Mouse (Mus musculus) CH12.LX (cell line): ENCODE measurements around the gene Tmem30b. TPM values are rescaled to one million over a fixed set of nuclear protein-coding genes. Genes with fewer than 3 reads are reported as not detected.

ENCODE experiments used
- DNase-seq: peaks from one replicate; pipeline ENCODE4 v3.0.0-alpha.2; 2013; ENCODE audit errors: extremely low read depth
- H3K27ac ChIP-seq: 2 replicates; pipeline ENCODE4 v1.5.1; 2012; ENCODE audit warnings: low read depth, mild to moderate bottlenecking, control low read depth, moderate library complexity; ENCODE audit not compliant: insufficient read depth
- H3K27me3 ChIP-seq: replicated peaks from 2 replicates; pipeline ENCODE3; 2012; ENCODE audit warnings: inconsistent platforms
- H3K36me3 ChIP-seq, 2 experiments: replicated peaks in 1 of 2; 2 replicates each; pipeline versions ENCODE3 to v1.6.1; 2012; ENCODE audit warnings: inconsistent platforms in 1 of 2, low read length in 1 of 2, mild to moderate bottlenecking in 1 of 2, mixed read lengths in 1 of 2, moderate library complexity in 1 of 2; ENCODE audit not compliant: control insufficient read depth in 1 of 2, insufficient read depth in 1 of 2
- H3K4me1 ChIP-seq, 2 experiments: 2 replicates each; pipeline ENCODE4 v1.6.1; 2012; ENCODE audit warnings: inconsistent platforms in 1 of 2, moderate library complexity in 1 of 2; ENCODE audit not compliant: insufficient read depth in 2 of 2, control insufficient read depth in 1 of 2
- H3K4me2 ChIP-seq: 2 replicates; pipeline ENCODE4 v1.6.1; 2012; ENCODE audit warnings: low read depth, mild to moderate bottlenecking, control low read depth; ENCODE audit not compliant: poor library complexity, insufficient read depth, severe bottlenecking
- H3K4me3 ChIP-seq, 3 experiments: fragments of 150-350 bp in 1 of 3; sonication (generic) in 1 of 3; replicated peaks in 1 of 3; 2 replicates each; pipeline versions ENCODE3 to v1.5.1; 2011 to 2012; ENCODE audit warnings: low read depth in 2 of 3, low read length in 2 of 3, mild to moderate bottlenecking in 2 of 3, moderate library complexity in 2 of 3, control low read depth in 1 of 3, improper control_type of control experiment in 1 of 3, inconsistent platforms in 1 of 3, mixed read lengths in 1 of 3; ENCODE audit not compliant: poor library complexity in 1 of 3
- H3K79me2 ChIP-seq: replicated peaks from 2 replicates; pipeline ENCODE4 v1.6.1; 2012; ENCODE audit warnings: mild to moderate bottlenecking, moderate library complexity; ENCODE audit not compliant: control insufficient read depth, poor library complexity, insufficient read depth, severe bottlenecking; ENCODE audit errors: extremely low read depth
- H3K9ac ChIP-seq: 2 replicates; pipeline ENCODE4 v1.6.1; 2012; ENCODE audit warnings: low read depth, mild to moderate bottlenecking, control low read depth, moderate library complexity; ENCODE audit not compliant: insufficient read depth
- H3K9me3 ChIP-seq: replicated peaks from 2 replicates; pipeline ENCODE3; 2012; ENCODE audit warnings: low read length, inconsistent platforms, mixed read lengths
- BHLHE40 ChIP-seq: IDR thresholded peaks from 2 replicates; pipeline ENCODE4 v1.6.1; 2011; ENCODE audit warnings: mild to moderate bottlenecking, low read depth, low read length, improper control_type of control experiment
- CHD1 ChIP-seq: IDR thresholded peaks from 2 replicates; pipeline ENCODE4 v1.6.1; 2012; ENCODE audit warnings: low read depth, low read length, improper control_type of control experiment, inconsistent platforms
- CHD2 ChIP-seq: IDR thresholded peaks from 2 replicates; pipeline ENCODE4 v1.6.1; 2011; ENCODE audit warnings: low read length, improper control_type of control experiment
- CTCF ChIP-seq, 2 experiments: IDR thresholded peaks in 1 of 2; conservative IDR thresholded peaks in 1 of 2; 2 replicates each; pipeline ENCODE4 v1.5.1; 2011 to 2012; ENCODE audit warnings: low read depth in 2 of 2, low read length in 2 of 2, improper control_type of control experiment in 1 of 2, inconsistent platforms in 1 of 2, mild to moderate bottlenecking in 1 of 2, moderate library complexity in 1 of 2
- E2F4 ChIP-seq: IDR thresholded peaks from 2 replicates; pipeline ENCODE4 v1.6.1; 2011; ENCODE audit warnings: low read depth, low read length, improper control_type of control experiment; ENCODE audit not compliant: insufficient replicate concordance
- ELF1 ChIP-seq: IDR thresholded peaks from 2 replicates; pipeline ENCODE4 v1.6.1; 2014; ENCODE audit warnings: low read depth, mild to moderate bottlenecking, inconsistent platforms, low read length, improper control_type of control experiment
- EP300 ChIP-seq: IDR thresholded peaks from 2 replicates; pipeline ENCODE4 v1.6.1; 2011; ENCODE audit warnings: low read length, improper control_type of control experiment
- ETS1 ChIP-seq: conservative IDR thresholded peaks from 2 replicates; pipeline ENCODE4 v1.6.1; 2012; ENCODE audit warnings: low read depth, mild to moderate bottlenecking, inconsistent platforms, low read length, improper control_type of control experiment, moderate library complexity
- GABPA ChIP-seq: IDR thresholded peaks from 2 replicates; pipeline ENCODE4 v1.6.1; 2012; ENCODE audit warnings: low read depth, low read length, improper control_type of control experiment, inconsistent platforms; ENCODE audit not compliant: insufficient replicate concordance
- HCFC1 ChIP-seq: IDR thresholded peaks from 2 replicates; pipeline ENCODE4 v1.6.1; 2012; ENCODE audit warnings: low read depth, mild to moderate bottlenecking, inconsistent platforms, low read length, improper control_type of control experiment
- JUN ChIP-seq: IDR thresholded peaks from 2 replicates; pipeline ENCODE4 v1.6.1; 2011; ENCODE audit warnings: low read depth, mild to moderate bottlenecking, low read length, improper control_type of control experiment, moderate library complexity; ENCODE audit not compliant: insufficient read depth
- JUND ChIP-seq: conservative IDR thresholded peaks from 2 replicates; pipeline ENCODE4 v1.6.1; 2011; ENCODE audit warnings: low read depth, low read length, improper control_type of control experiment
- KAT2A ChIP-seq: IDR thresholded peaks from 2 replicates; pipeline ENCODE4 v1.6.1; 2012; ENCODE audit warnings: low read length, improper control_type of control experiment, inconsistent platforms; ENCODE audit not compliant: insufficient replicate concordance
- MAX ChIP-seq: IDR thresholded peaks from 2 replicates; pipeline ENCODE4 v1.6.1; 2011; ENCODE audit warnings: low read length, improper control_type of control experiment
- MAZ ChIP-seq: IDR thresholded peaks from 2 replicates; pipeline ENCODE4 v1.6.1; 2012; ENCODE audit warnings: low read depth, mild to moderate bottlenecking, inconsistent platforms, low read length, improper control_type of control experiment, moderate library complexity
- MEF2A ChIP-seq: IDR thresholded peaks from 2 replicates; pipeline ENCODE4 v1.6.1; 2014; ENCODE audit warnings: low read depth, mild to moderate bottlenecking, inconsistent platforms, low read length, improper control_type of control experiment, borderline replicate concordance
- MXI1 ChIP-seq: IDR thresholded peaks from 2 replicates; pipeline ENCODE4 v1.6.1; 2011; ENCODE audit warnings: mild to moderate bottlenecking, low read depth, low read length, improper control_type of control experiment
- NRF1 ChIP-seq: IDR thresholded peaks from 2 replicates; pipeline ENCODE4 v1.6.1; 2014; ENCODE audit warnings: low read depth, mild to moderate bottlenecking, inconsistent platforms, low read length, improper control_type of control experiment, moderate library complexity
- PAX5 ChIP-seq: IDR thresholded peaks from 2 replicates; pipeline ENCODE4 v1.6.1; 2012; ENCODE audit warnings: low read length, inconsistent platforms, mixed read lengths
- POLR2A ChIP-seq: IDR thresholded peaks from 2 replicates; pipeline ENCODE4 v1.6.1; 2011; ENCODE audit warnings: low read depth, mild to moderate bottlenecking, improper control_type of control experiment, low read length
- POLR2AphosphoS2 ChIP-seq: IDR thresholded peaks from 2 replicates; pipeline ENCODE4 v1.6.1; 2011; ENCODE audit warnings: low read depth, low read length, improper control_type of control experiment
- RAD21 ChIP-seq: IDR thresholded peaks from 2 replicates; pipeline ENCODE4 v1.6.1; 2011; ENCODE audit warnings: low read depth, mild to moderate bottlenecking, low read length, improper control_type of control experiment, moderate library complexity
- RCOR1 ChIP-seq: conservative IDR thresholded peaks from 2 replicates; pipeline ENCODE4 v1.6.1; 2012; ENCODE audit warnings: low read depth, mild to moderate bottlenecking, inconsistent platforms, low read length, improper control_type of control experiment
- SIN3A ChIP-seq: IDR thresholded peaks from 2 replicates; pipeline ENCODE4 v1.6.1; 2012; ENCODE audit warnings: low read length, improper control_type of control experiment, inconsistent platforms
- SMC3 ChIP-seq: IDR thresholded peaks from 2 replicates; pipeline ENCODE4 v1.6.1; 2011; ENCODE audit warnings: low read depth, low read length, improper control_type of control experiment
- TCF12 ChIP-seq: IDR thresholded peaks from 2 replicates; pipeline ENCODE4 v1.6.1; 2014; ENCODE audit warnings: low read depth, mild to moderate bottlenecking, inconsistent platforms, low read length, improper control_type of control experiment
- UBTF ChIP-seq: IDR thresholded peaks from 2 replicates; pipeline ENCODE4 v1.6.1; 2012; ENCODE audit warnings: low read depth, mild to moderate bottlenecking, inconsistent platforms, low read length, improper control_type of control experiment, moderate library complexity
- USF1 ChIP-seq: IDR thresholded peaks from 2 replicates; pipeline ENCODE4 v1.6.1; 2014; ENCODE audit warnings: low read depth, mild to moderate bottlenecking, inconsistent platforms, low read length, improper control_type of control experiment
- ZC3H11A ChIP-seq: IDR thresholded peaks from 2 replicates; pipeline ENCODE4 v1.6.1; 2012; ENCODE audit warnings: low read depth, mild to moderate bottlenecking, inconsistent platforms, low read length, improper control_type of control experiment
- ZKSCAN1 ChIP-seq: IDR thresholded peaks from 2 replicates; pipeline ENCODE4 v1.6.1; 2012; ENCODE audit warnings: low read depth, inconsistent platforms, low read length, improper control_type of control experiment, borderline replicate concordance
- ZMIZ1 ChIP-seq: IDR thresholded peaks from 2 replicates; pipeline ENCODE4 v1.6.1; 2012; ENCODE audit warnings: low read depth, mild to moderate bottlenecking, inconsistent platforms, low read length, improper control_type of control experiment
- ZNF384 ChIP-seq: IDR thresholded peaks from 2 replicates; pipeline ENCODE4 v1.6.1; 2012; ENCODE audit warnings: low read depth, low read length, improper control_type of control experiment, inconsistent platforms
- dilution Hi-C: fragments of 300-500 bp; cut with MboI; formaldehyde crosslinking; loops from 2 replicates; pipeline ENCODE4 v1.14.3; 2020; ENCODE audit warnings: low sequenced_read_pairs; ENCODE audit not compliant: extremely low pct_unique_long_range_greater_than_20kb, extremely low pct_ligation_motif_present
- in situ Hi-C: fragments of 300-500 bp; cut with MboI; formaldehyde crosslinking; loops from 3 replicates; pipeline ENCODE4 v1.14.3; 2019; ENCODE audit warnings: low sequenced_read_pairs, low pct_ligation_motif_present, low pct_unique_long_range_greater_than_20kb, mixed read lengths
- polyA plus RNA-seq: library from polyadenylated mRNA; unstranded; fragments of >175 nt; gene quantifications from 2 replicates; pipeline ENCODE4 v1.2.1, GENCODE M21; 2012; ENCODE audit warnings: low read depth; ENCODE audit not compliant: insufficient read length
- total RNA-seq, 2 experiments: library from RNA; depleted of rRNA; stranded (reverse); fragments of 300-350 nt in 1 of 2; fragments of >200 nt in 1 of 2; gene quantifications; 2 replicates each; pipeline ENCODE4 v1.2.3; 2012 to 2014

Tmem30b gene
- total and polyA plus RNA-seq, 3 experiments = not detected

DNA sequence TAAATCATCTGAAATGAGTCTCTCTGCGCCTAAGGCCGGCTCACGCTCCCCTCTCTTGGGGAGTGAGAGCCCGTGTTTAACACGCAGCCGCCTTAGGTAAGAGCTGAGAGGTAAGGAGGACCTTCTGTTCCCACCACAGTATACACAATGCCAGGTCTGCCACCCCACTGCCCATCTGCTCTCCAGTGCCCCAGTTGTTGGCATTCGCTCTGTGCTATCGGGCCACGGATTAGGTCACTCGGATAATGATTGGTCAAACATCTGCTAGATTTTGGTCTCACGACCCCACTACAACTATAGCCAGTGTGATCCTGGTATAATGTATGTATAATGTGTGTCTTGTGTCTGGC is 19.4 kb upstream of the Tmem30b start:
- no peak for TF ChIP-seq CHD1
- dilution Hi-C loops = no loop called here
- H3K79me2 ChIP-seq = no peaks in the 10 kb centered on the region
- H3K4me1 ChIP-seq = 0 out of 4 replicates have a peak, but pooled peaks cover 0 to 3% of the 10 kb centered on the region in 2 experiments
- in situ Hi-C loops = loop anchor here (5.0 to 25.0 kb wide), 2 partner anchors 122 to 447 kb away; no protein-coding TSS in a partner anchor
- H3K27me3 ChIP-seq = no peaks in the 10 kb centered on the region
- no peak for DNase-seq
- no peak overlapping the region for H3K27ac ChIP-seq
- no peak overlapping the region for H3K9ac ChIP-seq
- peak overlapping the region; percentile 92 for H3K4me2 ChIP-seq
- H3K36me3 ChIP-seq = no peaks in the 10 kb centered on the region
- no peaks in the 10 kb centered on the region for H3K9me3 ChIP-seq
- no peak overlapping the region for H3K4me3 ChIP-seq

DNA sequence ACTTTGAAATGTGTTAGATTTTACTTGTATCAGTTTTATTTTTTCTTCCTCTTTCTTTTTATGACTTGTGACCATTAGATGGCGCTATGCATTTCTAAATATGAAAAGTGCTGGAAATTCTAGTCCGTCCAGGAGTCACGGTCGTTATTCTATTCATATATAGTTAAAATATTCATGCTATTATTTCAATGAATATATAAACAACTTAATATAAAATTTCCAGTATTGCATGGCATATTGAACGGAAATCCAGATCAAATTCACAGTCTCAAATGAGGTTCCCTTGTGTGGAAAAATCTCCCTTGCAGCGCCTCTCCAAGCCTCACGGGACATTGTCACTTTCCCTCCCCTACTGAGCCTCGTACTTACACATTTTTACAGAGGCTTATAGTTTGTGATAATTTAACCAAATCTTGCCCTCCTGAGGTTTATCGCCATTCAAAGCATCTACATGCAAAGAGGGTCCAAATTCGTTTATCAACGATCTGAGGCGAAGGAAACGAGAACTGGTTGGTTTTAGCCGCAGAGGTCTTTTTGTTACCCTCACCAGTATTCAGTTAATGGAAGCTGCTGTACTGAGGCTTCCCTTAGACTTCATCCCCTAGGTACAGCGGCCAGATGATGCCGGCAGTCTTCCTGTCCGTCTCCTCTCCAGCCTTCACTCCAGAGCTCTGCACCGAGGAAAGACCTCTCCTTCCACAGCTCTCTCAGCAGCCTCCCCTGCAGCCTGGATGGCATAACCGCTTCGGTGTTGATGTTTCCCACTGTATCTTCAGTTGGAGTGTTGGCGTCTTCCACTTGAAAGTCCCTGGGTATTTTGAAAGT is 18.8 kb upstream of the Tmem30b start:
- Histone ChIP-seq H3K79me2 (no peaks in the 10 kb centered on the region), H3K27me3 (no peaks in the 10 kb centered on the region), H3K9me3 (no peaks in the 10 kb centered on the region), H3K27ac (no peak overlapping the region), H3K9ac (no peak overlapping the region), H3K4me3 (no peak overlapping the region), H3K4me1 (0 out of 4 replicates have a peak, but pooled peaks cover 0 to 3% of the 10 kb centered on the region in 2 experiments), H3K4me2 (peak overlapping the region; percentile 92), H3K36me3 (no peaks in the 10 kb centered on the region)
- peak; percentile 44 for DNase-seq
- in situ Hi-C loops (loop anchor here (5.0 to 25.0 kb wide), 2 partner anchors 122 to 447 kb away; no protein-coding TSS in a partner anchor), dilution Hi-C loops (no loop called here)
- TF ChIP-seq MXI1 (no peak), ELF1 (no peak), POLR2A (no peak), JUN (no peak), MAZ (no peak), MEF2A (no peak), EP300 (no peak), ZNF384 (0 out of 2 replicates have a peak, but pooled peaks have one; percentile 9), PAX5 (no peak), USF1 (no peak), ZMIZ1 (no peak), ZC3H11A (peak; percentile 36; the same call in 1 of the 2 replicates), E2F4 (no peak), HCFC1 (no peak), SMC3 (peak; percentile 77), RAD21 (peak; percentile 91), CTCF (conservative IDR thresholded peaks at IDR 0.05 in 1 of 2, IDR thresholded peaks at IDR 0.05 in 1 of 2; ENCODE audit: low read depth in 2 of 2, low read length in 2 of 2) (peak; percentile 18 to 88; a peak in 2 of 4 replicates), NRF1 (no peak), KAT2A (no peak), UBTF (no peak), MAX (no peak), CHD2 (no peak), BHLHE40 (peak; percentile 52; the same call in 1 of the 2 replicates), SIN3A (no peak), CHD1 (no peak), ZKSCAN1 (no peak), TCF12 (no peak), ETS1 (no peak), GABPA (no peak), POLR2AphosphoS2 (no peak), JUND (peak; percentile 16; the same call in 1 of the 2 replicates), RCOR1 (no peak)
